Mouse (Mus musculus) lung, embryonic 16.5 days (tissue): ENCODE measurements around the gene Cdk14. TPM values are rescaled to one million over a fixed set of nuclear protein-coding genes. Genes with fewer than 3 reads are reported as not detected.

ENCODE experiments used
- ATAC-seq: fragments of 200-750 bp; cut with Nextera tagmentation; 2 replicates; pipeline ENCODE4 v1.8.0; 2017; ENCODE audit warnings: low read depth, mild to moderate bottlenecking, moderate library complexity
- H3K27ac ChIP-seq: fragments of 300-500 bp; sonication (generic); 2 replicates; pipeline ENCODE4 v1.5.1; 2014; ENCODE audit warnings: mild to moderate bottlenecking, control low read depth, low read length
- H3K27me3 ChIP-seq: fragments of 300-500 bp; sonication (generic); 2 replicates; pipeline ENCODE4 v1.6.1; 2014; ENCODE audit warnings: low read depth, low read length, mixed read lengths; ENCODE audit not compliant: control insufficient read depth, insufficient read depth
- H3K36me3 ChIP-seq: fragments of 300-500 bp; sonication (generic); 2 replicates; pipeline ENCODE4 v1.6.1; 2014; ENCODE audit warnings: low read length; ENCODE audit not compliant: control insufficient read depth, insufficient read depth
- H3K4me1 ChIP-seq: fragments of 300-500 bp; sonication (generic); replicated peaks from 2 replicates; pipeline ENCODE4 v1.6.1; 2014; ENCODE audit warnings: low read length, mixed read lengths; ENCODE audit not compliant: control insufficient read depth, insufficient read depth
- H3K4me2 ChIP-seq: fragments of 300-500 bp; sonication (generic); 2 replicates; pipeline ENCODE4 v1.6.1; 2014; ENCODE audit warnings: low read depth, low read length, control low read depth
- H3K4me3 ChIP-seq: fragments of 300-500 bp; sonication (generic); 2 replicates; pipeline ENCODE4 v1.5.1; 2014; ENCODE audit warnings: mild to moderate bottlenecking, low read length, control low read depth
- H3K9ac ChIP-seq: fragments of 300-500 bp; sonication (generic); 2 replicates; pipeline ENCODE4 v1.6.1; 2014; ENCODE audit warnings: low read length, control low read depth
- H3K9me3 ChIP-seq: fragments of 300-500 bp; sonication (generic); 2 replicates; pipeline ENCODE4 v1.6.1; 2016; ENCODE audit warnings: low read length; ENCODE audit not compliant: control insufficient read depth
- WGBS: fragments of 180-500 bp; shearing (Covaris S2); extraction: QIAGEN DNeasy Blood & Tissue Kit; methylation state at CpG from one replicate; pipeline ENCODE4 v1.1.7; 2014; 5-methylcytosine and 5-hydroxymethylcytosine counted together
- polyA plus RNA-seq: library from polyadenylated mRNA; unstranded; fragments of >200 nt; fragmentation: Nextera tagmentation; extraction: Ambion mirVana; gene quantifications from 2 replicates; pipeline ENCODE4 v1.2.1, GENCODE M21; 2015

Gene Cdk14
- polyA plus RNA-seq, 1 experiment from 2014 or later = 28.6 TPM

DNA sequence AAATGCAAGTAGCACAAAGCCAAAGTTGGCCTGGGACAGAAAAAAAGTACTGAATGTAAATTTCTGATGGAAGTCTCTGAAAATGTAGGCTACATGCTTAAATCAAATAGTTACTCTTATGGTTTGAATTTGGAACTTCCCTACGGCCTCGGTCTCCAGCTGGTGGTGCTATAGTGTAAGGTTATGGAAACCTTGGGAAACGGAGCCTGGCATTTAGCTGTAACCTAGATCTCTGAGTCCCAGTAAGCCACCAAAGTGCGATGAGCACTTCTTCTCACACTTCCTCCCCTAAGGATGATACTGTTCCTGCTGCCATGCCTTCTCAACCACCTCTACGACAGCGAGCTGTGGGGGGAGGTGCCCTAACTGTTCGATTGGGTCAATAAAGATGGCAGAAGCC is 464.1 kb downstream of the Cdk14 start:
- Histone ChIP-seq H3K27me3 (no peaks in the 10 kb centered on the region), H3K4me2 (no peak overlapping the region), H3K36me3 (no peaks in the 10 kb centered on the region), H3K9ac (no peak overlapping the region), H3K9me3 (no peaks in the 10 kb centered on the region), H3K4me3 (no peak overlapping the region), H3K4me1 (peaks cover 19% of the 10 kb centered on the region), H3K27ac (no peak overlapping the region)
- 80% methylated on average over 7 of the region's 7 CpGs for WGBS
- no peak for ATAC-seq

DNA sequence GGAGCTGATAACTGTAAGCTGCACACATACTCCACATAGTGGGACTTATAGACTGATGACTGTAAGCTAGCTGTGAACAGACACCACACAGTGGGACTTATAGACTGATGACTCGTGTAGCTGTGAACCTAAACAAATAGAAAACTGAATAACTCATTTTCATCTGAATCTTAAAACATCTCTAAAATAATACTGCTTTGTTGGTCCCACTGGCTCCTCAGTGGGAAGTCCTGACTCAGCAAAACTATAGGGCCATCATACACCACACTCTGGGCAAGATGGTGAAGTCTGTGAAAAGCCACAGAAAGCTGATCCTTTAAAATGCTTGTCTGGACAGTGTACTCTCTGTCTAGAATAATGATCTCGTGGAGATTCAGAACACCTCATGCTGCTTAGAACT is 464.7 kb downstream of the Cdk14 start:
- Histone ChIP-seq H3K4me1 (peaks cover 19% of the 10 kb centered on the region), H3K4me2 (no peak overlapping the region), H3K27me3 (no peaks in the 10 kb centered on the region), H3K36me3 (no peaks in the 10 kb centered on the region), H3K27ac (no peak overlapping the region), H3K9ac (no peak overlapping the region), H3K9me3 (no peaks in the 10 kb centered on the region), H3K4me3 (no peak overlapping the region)
- 88% methylated on average over 2 of the region's 2 CpGs for whole genome bisulfite sequencing
- ATAC-seq = no peak

DNA sequence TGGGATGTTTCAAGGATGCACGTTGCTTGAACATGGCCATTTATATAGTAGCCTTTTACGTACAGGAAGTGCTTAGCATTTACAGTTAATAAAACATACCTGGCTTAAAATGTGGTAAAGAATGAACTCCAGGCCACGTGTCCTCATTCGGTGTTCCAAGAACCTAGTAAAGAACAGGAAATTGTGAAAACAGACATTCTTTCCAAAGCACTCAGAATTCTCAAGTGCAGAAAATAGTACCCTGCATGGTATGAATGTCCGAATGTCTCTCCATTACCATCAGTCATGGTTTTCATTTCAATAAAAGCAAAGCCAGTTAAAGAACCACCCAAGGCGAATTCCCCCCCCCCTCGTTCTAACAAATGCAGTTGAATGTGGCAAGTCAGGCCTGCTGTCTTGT is 470.7 kb downstream of the Cdk14 start:
- Histone ChIP-seq H3K36me3 (no peaks in the 10 kb centered on the region), H3K4me3 (no peak overlapping the region), H3K9ac (no peak overlapping the region; the same call in 1 of the 2 replicates), H3K9me3 (no peaks in the 10 kb centered on the region), H3K27me3 (no peaks in the 10 kb centered on the region), H3K4me2 (no peak overlapping the region), H3K4me1 (peaks cover 3% of the 10 kb centered on the region; the same call in 1 of the 2 replicates), H3K27ac (0 out of 2 replicates have a peak overlapping the region, but pooled peaks have one; percentile 21)
- 45% methylated on average over 7 of the region's 7 CpGs for WGBS
- ATAC-seq = peak; percentile 41; the same call in 1 of the 2 replicates

DNA sequence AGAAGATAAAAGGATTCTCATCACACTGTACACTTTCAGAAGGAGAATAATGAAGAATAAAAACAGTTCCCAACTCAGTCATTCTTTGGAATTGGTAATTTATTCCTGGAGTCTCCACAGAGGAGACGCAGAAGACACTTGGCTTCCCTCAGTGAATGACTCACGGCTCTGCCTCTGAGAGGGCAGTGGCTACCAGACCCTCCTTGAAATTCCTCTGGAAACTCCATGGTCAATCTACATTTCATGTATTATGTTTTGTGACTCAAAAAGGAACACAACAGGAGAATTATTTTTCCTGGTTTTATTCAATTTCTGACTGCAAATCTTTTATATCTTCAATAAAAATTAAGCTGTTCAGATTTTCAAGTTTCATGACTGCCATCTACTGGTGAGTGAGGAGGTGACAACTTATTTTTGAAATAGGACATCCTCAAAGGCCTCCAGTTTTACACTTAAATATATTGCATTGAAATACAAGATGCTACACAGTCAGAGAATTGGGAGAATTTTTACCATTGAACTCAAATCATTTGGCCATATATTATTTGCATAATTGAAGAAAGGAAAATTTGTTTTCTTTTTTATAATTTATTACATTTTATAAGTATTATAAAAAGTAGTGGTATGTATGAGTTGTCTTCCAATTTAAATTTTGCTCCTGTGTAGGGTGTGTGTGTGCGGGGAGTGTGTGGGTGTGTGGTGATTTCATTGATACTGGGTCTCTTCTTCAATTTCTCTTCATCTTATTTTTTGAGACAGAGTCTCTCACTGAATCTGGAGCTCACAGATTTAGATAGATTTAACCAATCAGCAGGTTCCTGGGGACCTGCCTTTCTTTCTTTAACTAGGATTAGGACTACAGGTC is 471.8 kb downstream of the Cdk14 start:
- H3K27ac ChIP-seq = no peak overlapping the region
- H3K36me3 ChIP-seq = no peaks in the 10 kb centered on the region
- no peaks in the 10 kb centered on the region for H3K27me3 ChIP-seq
- H3K9me3 ChIP-seq = no peaks in the 10 kb centered on the region
- H3K4me1 ChIP-seq = peaks cover 3% of the 10 kb centered on the region; the same call in 1 of the 2 replicates
- 68% methylated on average over 3 of the region's 3 CpGs for WGBS
- H3K4me2 ChIP-seq = no peak overlapping the region
- no peak overlapping the region for H3K9ac ChIP-seq
- H3K4me3 ChIP-seq = no peak overlapping the region
- ATAC-seq = no peak

DNA sequence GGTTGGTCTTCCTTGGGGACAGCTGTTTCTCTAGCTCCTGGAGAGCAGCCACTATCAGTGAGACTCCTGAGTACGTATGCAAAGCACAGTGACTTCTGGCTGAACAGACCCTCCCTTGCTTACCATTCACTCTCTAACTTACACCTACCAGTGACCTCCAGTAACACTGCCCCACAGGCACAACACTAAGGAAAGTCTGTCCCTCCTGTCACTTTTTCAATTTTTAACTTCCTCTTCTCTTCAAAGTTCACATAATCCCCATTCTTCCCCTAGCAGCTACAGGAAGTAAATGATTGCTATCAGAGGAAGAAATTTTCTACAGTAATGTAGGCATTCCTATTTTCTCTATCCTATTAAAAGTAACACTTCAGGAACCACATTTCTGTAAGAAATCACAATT is 485.0 kb downstream of the Cdk14 start:
- Histone ChIP-seq H3K27ac (no peak overlapping the region), H3K9me3 (no peaks in the 10 kb centered on the region), H3K4me2 (no peak overlapping the region), H3K4me1 (peaks cover 5% of the 10 kb centered on the region), H3K9ac (no peak overlapping the region), H3K4me3 (no peak overlapping the region), H3K36me3 (no peaks in the 10 kb centered on the region), H3K27me3 (no peaks in the 10 kb centered on the region)
- 43% methylated on average over 1 of the region's 1 CpGs for WGBS
- ATAC-seq = no peak

DNA sequence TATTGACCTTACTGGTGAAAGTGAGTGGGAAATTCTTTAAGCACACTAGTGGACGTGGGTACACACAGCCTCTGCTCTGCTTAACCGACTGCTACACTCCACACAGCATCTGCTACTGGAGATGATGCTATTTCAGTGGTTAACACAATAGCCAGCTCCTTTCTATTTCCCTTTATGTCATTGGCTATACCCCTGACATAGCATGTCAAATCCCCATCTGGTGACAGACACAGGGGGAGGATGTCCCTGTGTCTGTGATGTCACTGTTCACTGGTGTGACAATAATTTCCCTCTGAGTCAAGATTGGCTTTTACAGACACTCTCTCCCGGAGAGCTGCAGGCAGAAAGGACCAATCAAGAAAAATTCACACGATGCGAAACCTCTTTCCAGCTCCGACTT is 485.6 kb downstream of the Cdk14 start:
- Histone ChIP-seq H3K27me3 (no peaks in the 10 kb centered on the region), H3K9ac (no peak overlapping the region), H3K9me3 (no peaks in the 10 kb centered on the region), H3K4me2 (no peak overlapping the region), H3K4me1 (peaks cover 5% of the 10 kb centered on the region), H3K36me3 (no peaks in the 10 kb centered on the region), H3K4me3 (no peak overlapping the region), H3K27ac (no peak overlapping the region)
- ATAC-seq = no peak
- 82% methylated on average over 6 of the region's 6 CpGs for WGBS

DNA sequence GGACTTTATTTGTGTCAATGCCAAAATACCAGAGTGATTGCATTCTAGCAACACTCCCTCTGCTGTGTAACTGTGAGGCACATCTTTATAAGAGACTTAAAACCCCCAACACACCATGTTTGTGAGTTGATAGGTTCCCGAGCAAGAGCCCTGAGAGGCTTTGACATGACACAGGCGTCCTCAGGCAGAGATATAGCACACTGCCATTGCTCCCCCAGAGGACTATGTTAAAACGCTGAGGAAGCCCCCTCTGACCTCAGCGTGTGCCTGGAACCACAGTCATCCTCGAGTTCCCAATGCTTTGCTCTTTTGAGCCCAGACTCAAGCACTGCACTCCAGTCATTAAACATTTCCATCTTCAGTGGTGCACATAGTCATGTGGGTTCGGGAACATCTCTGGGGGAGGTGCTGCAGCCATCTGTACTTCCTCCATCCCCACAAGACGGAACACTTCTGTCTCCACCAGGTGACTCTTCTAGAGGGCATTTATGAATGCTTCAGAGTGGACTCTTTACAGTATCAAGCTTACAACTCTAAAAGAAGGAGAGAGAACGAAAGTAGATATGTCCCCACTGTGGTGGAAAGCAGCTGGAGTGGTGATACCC is 488.5 kb downstream of the Cdk14 start:
- 47% methylated on average over 8 of the region's 8 CpGs for WGBS
- H3K4me2 ChIP-seq = no peak overlapping the region
- H3K4me1 ChIP-seq = peaks cover 5% of the 10 kb centered on the region
- no peaks in the 10 kb centered on the region for H3K9me3 ChIP-seq
- H3K27ac ChIP-seq = no peak overlapping the region
- H3K9ac ChIP-seq = no peak overlapping the region
- ATAC-seq = peak; percentile 67
- H3K36me3 ChIP-seq = no peaks in the 10 kb centered on the region
- no peaks in the 10 kb centered on the region for H3K27me3 ChIP-seq
- H3K4me3 ChIP-seq = no peak overlapping the region

DNA sequence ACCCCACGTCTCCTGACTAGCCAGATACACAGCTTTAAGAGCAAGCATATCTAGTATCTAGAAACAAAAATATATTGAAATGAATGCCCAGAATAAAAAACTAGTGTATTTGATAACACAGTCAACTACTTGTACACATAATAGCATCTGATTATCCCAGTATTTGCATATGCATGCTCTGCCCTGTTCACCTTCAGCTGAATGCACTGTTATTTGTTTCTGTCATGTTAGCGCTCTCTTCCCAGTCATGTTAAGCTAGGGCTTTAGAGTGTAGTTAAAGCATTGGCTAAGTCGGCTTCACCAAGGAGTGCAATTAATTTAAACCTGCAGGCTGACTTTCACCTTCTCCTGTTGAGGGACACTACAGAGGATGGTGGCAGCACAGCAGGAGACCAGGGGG is 490.5 kb downstream of the Cdk14 start:
- no peak overlapping the region for H3K4me2 ChIP-seq
- no peak overlapping the region for H3K4me3 ChIP-seq
- H3K9me3 ChIP-seq = no peaks in the 10 kb centered on the region
- 78% methylated on average over 3 of the region's 3 CpGs for WGBS
- H3K36me3 ChIP-seq = no peaks in the 10 kb centered on the region
- H3K9ac ChIP-seq = no peak overlapping the region
- no peak for ATAC-seq
- H3K27ac ChIP-seq = no peak overlapping the region
- peaks cover 5% of the 10 kb centered on the region for H3K4me1 ChIP-seq
- H3K27me3 ChIP-seq = no peaks in the 10 kb centered on the region

DNA sequence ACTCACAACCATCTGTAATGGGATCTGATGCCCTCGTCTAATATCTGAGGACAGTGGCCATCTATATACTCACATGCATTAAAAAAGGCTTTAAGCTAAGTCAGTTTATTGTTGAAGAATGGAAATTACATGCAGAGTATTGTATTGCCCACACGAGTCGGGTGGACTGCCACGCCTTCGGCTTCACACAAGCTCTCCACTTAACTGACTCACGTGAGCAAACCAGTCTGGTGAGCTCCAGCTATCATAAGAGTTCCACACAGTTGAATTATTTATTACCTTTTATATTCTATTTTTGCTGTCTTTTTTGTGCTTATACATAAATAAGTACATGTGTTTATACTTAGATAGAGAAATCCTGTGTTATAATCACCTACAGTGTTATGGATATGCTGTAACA is 495.2 kb downstream of the Cdk14 start:
- no peak overlapping the region for H3K9ac ChIP-seq
- no peak overlapping the region for H3K4me2 ChIP-seq
- no peak overlapping the region for H3K27ac ChIP-seq
- 62% methylated on average over 6 of the region's 6 CpGs for WGBS
- ATAC-seq = no peak
- H3K4me1 ChIP-seq = no peaks in the 10 kb centered on the region
- no peaks in the 10 kb centered on the region for H3K36me3 ChIP-seq
- no peaks in the 10 kb centered on the region for H3K27me3 ChIP-seq
- H3K9me3 ChIP-seq = no peaks in the 10 kb centered on the region
- no peak overlapping the region for H3K4me3 ChIP-seq
